Mouse (Mus musculus) hindbrain, postnatal 0 days (tissue): Measurements from ENCODE around the gene Zfp52. TPM values are rescaled to one million over a fixed set of nuclear protein-coding genes. Genes with fewer than 3 reads are reported as not detected.

Experiments
- ATAC-seq: fragments of 200-750 bp; cut with Nextera tagmentation; 2 replicates; pipeline ENCODE4 v1.8.0; 2017; ENCODE audit warnings: mild to moderate bottlenecking, moderate TSS enrichment, moderate library complexity
- DNase-seq: peaks from one replicate; pipeline ENCODE4 v3.0.0-alpha.2; 2015; ENCODE audit warnings: low spot score
- H3K27ac ChIP-seq: fragments of 300-500 bp; sonication (generic); 2 replicates; pipeline ENCODE4 v1.5.1; 2014; ENCODE audit warnings: mild to moderate bottlenecking
- H3K27me3 ChIP-seq: fragments of 300-500 bp; sonication (generic); 2 replicates; pipeline ENCODE4 v1.6.1; 2014; ENCODE audit warnings: low read length, mixed read lengths; ENCODE audit not compliant: insufficient read depth
- H3K36me3 ChIP-seq: fragments of 300-500 bp; sonication (generic); 2 replicates; pipeline ENCODE4 v1.6.1; 2014; ENCODE audit warnings: low read length, mixed read lengths; ENCODE audit not compliant: insufficient read depth
- H3K4me1 ChIP-seq: fragments of 300-500 bp; sonication (generic); 2 replicates; pipeline ENCODE4 v1.6.1; 2014; ENCODE audit warnings: antibody characterized with exemption, low read length, mixed read lengths; ENCODE audit not compliant: insufficient read depth
- H3K4me2 ChIP-seq: fragments of 300-500 bp; sonication (generic); 2 replicates; pipeline ENCODE4 v1.6.1; 2014; ENCODE audit warnings: low read depth, mild to moderate bottlenecking, low read length, moderate library complexity, mixed read lengths
- H3K4me3 ChIP-seq: fragments of 300-500 bp; sonication (generic); 2 replicates; pipeline ENCODE4 v1.5.1; 2014; ENCODE audit warnings: low read length
- H3K9ac ChIP-seq: fragments of 300-500 bp; sonication (generic); replicated peaks from 2 replicates; pipeline ENCODE4 v1.6.1; 2014; ENCODE audit warnings: mild to moderate bottlenecking, low read length, moderate library complexity, mixed read lengths
- H3K9me3 ChIP-seq: fragments of 300-500 bp; sonication (generic); 2 replicates; pipeline ENCODE4 v1.6.1; 2016; ENCODE audit warnings: low read length, mixed read lengths
- CTCF ChIP-seq: IDR thresholded peaks from 2 replicates; pipeline ENCODE4 v1.5.1; 2016; ENCODE audit warnings: antibody characterized with exemption, control low read depth, low read depth
- WGBS: fragments of 180-500 bp; shearing (Covaris S2); extraction: QIAGEN DNeasy Blood & Tissue Kit; methylation state at CpG from one replicate; pipeline ENCODE4 v1.1.7; 2014; 5-methylcytosine and 5-hydroxymethylcytosine counted together
- polyA plus RNA-seq: library from polyadenylated mRNA; unstranded; fragments of >200 nt; fragmentation: Nextera tagmentation; extraction: Ambion mirVana; gene quantifications from 2 replicates; pipeline ENCODE4 v1.2.1, GENCODE M21; 2015
- total RNA-seq: library from RNA; depleted of rRNA; stranded (reverse); fragments of >200 nt; gene quantifications from 2 replicates; pipeline ENCODE4 v1.2.3, GENCODE M21; 2014

The Zfp52 gene
- total and polyA plus RNA-seq, 2 experiments from 2014 or later, result 2.1 TPM

GRCm38 (mm10) chr17:21531621-21532020 lies 3.7 kb upstream of the Zfp52 start:
- Histone ChIP-seq H3K36me3 (no peaks in the 10 kb centered on the region), H3K27ac (peak overlapping the region; percentile 91), H3K9ac (peak overlapping the region; percentile 89), H3K4me2 (peak overlapping the region; percentile 81), H3K9me3 (no peaks in the 10 kb centered on the region), H3K27me3 (no peaks in the 10 kb centered on the region), H3K4me3 (peak overlapping the region; percentile 54), H3K4me1 (no peaks in the 10 kb centered on the region)
- no peak for DNase-seq
- ATAC-seq, result no peak; the same call in 1 of the 2 replicates
- 52% methylated on average over 5 of the region's 5 CpGs for WGBS
- TF ChIP-seq CTCF, result no peak

GRCm38 (mm10) chr17:21532101-21532951 lies 3.0 kb upstream of the Zfp52 start:
- Histone ChIP-seq H3K27ac (peak overlapping the region; percentile 91), H3K4me3 (peak overlapping the region; percentile 54), H3K9ac (peak overlapping the region; percentile 89), H3K27me3 (no peaks in the 10 kb centered on the region), H3K4me2 (peak overlapping the region; percentile 81), H3K9me3 (no peaks in the 10 kb centered on the region), H3K36me3 (no peaks in the 10 kb centered on the region), H3K4me1 (no peaks in the 10 kb centered on the region)
- ATAC-seq, result peak; percentile 91
- under 1% methylated on average over 54 of the region's 54 CpGs for WGBS
- peak; percentile 87 for DNase-seq
- TF ChIP-seq CTCF, result peak; percentile 56

- TF ChIP-seq CTCF, result no peak
- Histone ChIP-seq H3K4me3 (no peak overlapping the region), H3K36me3 (no peaks in the 10 kb centered on the region), H3K27ac (no peak overlapping the region), H3K4me2 (no peak overlapping the region), H3K9ac (no peak overlapping the region), H3K9me3 (no peaks in the 10 kb centered on the region), H3K4me1 (no peaks in the 10 kb centered on the region), H3K27me3 (no peaks in the 10 kb centered on the region)
- WGBS, result 100% methylated on average over 1 of the region's 1 CpGs
- DNase-seq (no peak), ATAC-seq (no peak)
Measured at GRCm38 (mm10) chr17:21533961-21534360, 1.4 kb upstream of the Zfp52 start.

GRCm38 (mm10) chr17:21534460-21535095 lies 761 bp upstream of the Zfp52 start:
- peak; percentile 85 for TF ChIP-seq CTCF
- ATAC-seq (peak; percentile 48), DNase-seq (peak; percentile 93)
- Histone ChIP-seq H3K36me3 (no peaks in the 10 kb centered on the region), H3K9me3 (no peaks in the 10 kb centered on the region), H3K9ac (no peak overlapping the region), H3K4me2 (peak overlapping the region; percentile 91), H3K4me3 (no peak overlapping the region), H3K4me1 (no peaks in the 10 kb centered on the region), H3K27me3 (no peaks in the 10 kb centered on the region), H3K27ac (peak overlapping the region; percentile 65; the same call in 1 of the 2 replicates)
- 14% methylated on average over 4 of the region's 4 CpGs for WGBS

- DNase-seq, result no peak
- Histone ChIP-seq H3K9ac (peak overlapping the region; percentile 57; the same call in 1 of the 2 replicates), H3K4me3 (peak overlapping the region; percentile 51), H3K4me1 (no peaks in the 10 kb centered on the region), H3K27ac (0 out of 2 replicates have a peak overlapping the region, but pooled peaks have one; percentile 65), H3K4me2 (peak overlapping the region; percentile 91), H3K36me3 (no peaks in the 10 kb centered on the region), H3K27me3 (no peaks in the 10 kb centered on the region), H3K9me3 (no peaks in the 10 kb centered on the region)
- no peak for ATAC-seq
- TF ChIP-seq CTCF, result no peak
- 32% methylated on average over 7 of the region's 7 CpGs for WGBS
Measured at GRCm38 (mm10) chr17:21536096-21536495, 757 bp downstream of the Zfp52 start.

GRCm38 (mm10) chr17:21536676-21537075 lies 1.3 kb downstream of the Zfp52 start:
- Histone ChIP-seq H3K4me1 (no peaks in the 10 kb centered on the region), H3K27ac (no peak overlapping the region), H3K36me3 (no peaks in the 10 kb centered on the region), H3K9ac (no peak overlapping the region), H3K27me3 (no peaks in the 10 kb centered on the region), H3K9me3 (no peaks in the 10 kb centered on the region), H3K4me2 (no peak overlapping the region), H3K4me3 (no peak overlapping the region)
- ATAC-seq, result no peak
- TF ChIP-seq CTCF, result no peak
- DNase-seq, result no peak
- WGBS, result 77% methylated on average over 2 of the region's 2 CpGs
